13 mouse cellular contexts compared by ENCODE assay signal in genomic region chr15:89442486-89443070, GRCm38 (mm10). TPM values are rescaled to one million over a fixed set of nuclear protein-coding genes. Genes with fewer than 3 reads are reported as not detected.
DNase-seq lines count a peak whose midpoint lies in the region; ATAC-seq and TF ChIP-seq lines count a peak whose summit lies in the region.
"Had no signal": no experiment of that assay in that cellular context is flagged by ENCODE, and none has a peak within 500 bp of the region (broad histone marks: within the 10 kb centered on the region; RNA-seq: fewer than 3 reads in every experiment).

No protein-coding gene starts in this region.

- TF ChIP-seq CTCF in intestine, postnatal 0 days (IDR thresholded peaks at IDR 0.05; ENCODE audit: low read depth) = peak; percentile 55

- no peak for ATAC-seq in intestine, postnatal 0 days
- no peak for ATAC-seq in intestine, embryonic 15.5 days

- H3K9ac ChIP-seq in intestine, postnatal 0 days (ENCODE audit: low read depth, low read length) = no peak overlapping the region
- H3K9ac ChIP-seq in intestine, embryonic 15.5 days = no peak overlapping the region

- H3K36me3 ChIP-seq in intestine, postnatal 0 days (ENCODE audit: control insufficient read depth, insufficient read depth) = no peaks in the 10 kb centered on the region
- no peaks in the 10 kb centered on the region for H3K36me3 ChIP-seq in intestine, embryonic 15.5 days

- no peaks in the 10 kb centered on the region for H3K27me3 ChIP-seq in intestine, postnatal 0 days (replicated peaks; ENCODE audit: control insufficient read depth, insufficient read depth, low read length)
- H3K27me3 ChIP-seq in intestine, embryonic 15.5 days (replicated peaks) = no peaks in the 10 kb centered on the region

- peak; percentile 45 to 53 for DNase-seq in cerebellum, adult 18-20 months
- no peak for DNase-seq in cerebellum, postnatal 36 days
- peak; percentile 39 for DNase-seq in 416B (ENCODE audit: low read depth)
- DNase-seq in cerebellum, adult 9-11 months = peak; percentile 47
- DNase-seq in spleen, adult 12 weeks (ENCODE audit: low spot score) = no peak
- DNase-seq in gastrocnemius, postnatal 25 days = no peak
- DNase-seq: B cell, adult 2 months; heart, postnatal 14 days; lung, adult 18-20 months; thymus, postnatal 25 days had no signal

- H3K4me2 ChIP-seq in intestine, postnatal 0 days (replicated peaks; ENCODE audit: low read depth) = no peak overlapping the region
- no peak overlapping the region for H3K4me2 ChIP-seq in intestine, embryonic 15.5 days (replicated peaks)

- no peaks in the 10 kb centered on the region for H3K9me3 ChIP-seq in intestine, postnatal 0 days (ENCODE audit: control insufficient read depth)
- no peaks in the 10 kb centered on the region for H3K9me3 ChIP-seq in intestine, embryonic 15.5 days

- H3K27ac ChIP-seq in intestine, postnatal 0 days (ENCODE audit: low read depth, low read length) = no peak overlapping the region
- H3K27ac ChIP-seq in intestine, embryonic 15.5 days = no peak overlapping the region

- no peak overlapping the region for H3K4me3 ChIP-seq in intestine, postnatal 0 days (ENCODE audit: low read depth, low read length)
- no peak overlapping the region for H3K4me3 ChIP-seq in intestine, embryonic 15.5 days (replicated peaks)
- H3K4me3 ChIP-seq: erythroblast, embryonic 14.5 days had no signal

- H3K4me1 ChIP-seq in intestine, postnatal 0 days (replicated peaks; ENCODE audit: control insufficient read depth, insufficient read depth, low read length) = no peaks in the 10 kb centered on the region
- no peaks in the 10 kb centered on the region for H3K4me1 ChIP-seq in intestine, embryonic 15.5 days (replicated peaks)

- WGBS in intestine, postnatal 0 days = 36% methylated on average over 8 of the region's 8 CpGs
- 40% methylated on average over 8 of the region's 8 CpGs for WGBS in intestine, embryonic 15.5 days

RNA-seq across cellular contexts. Expression of gene Mapk8ip2, which starts 11.1 kb away (rescaled TPM):
- polyA plus RNA-seq in intestine, postnatal 0 days (2015; fragmentation: Nextera tagmentation; extraction: Ambion mirVana) = 1.9 and 2.0 TPM in 2 replicates
- 4.1 and 4.5 TPM in 2 replicates for polyA plus RNA-seq in intestine, embryonic 15.5 days (2015; fragmentation: Nextera tagmentation; extraction: Ambion mirVana)
- under 1 TPM; 0.29 to 0.31 TPM for total RNA-seq in gastrocnemius, postnatal 25 days (2021)
- polyA plus RNA-seq: erythroblast, embryonic 14.5 days had no signal

RNA-seq across cellular contexts. Expression of gene Chkb, which starts 12.9 kb away (rescaled TPM):
- polyA plus RNA-seq in intestine, postnatal 0 days (2015; fragmentation: Nextera tagmentation; extraction: Ambion mirVana) = 85.8 and 92.3 TPM in 2 replicates
- polyA plus RNA-seq in intestine, embryonic 15.5 days (2015; fragmentation: Nextera tagmentation; extraction: Ambion mirVana) = 52.6 and 61.8 TPM in 2 replicates
- total RNA-seq in gastrocnemius, postnatal 25 days (2021) = 10 to 100 TPM; 21.4 to 24.2 TPM

RNA-seq across cellular contexts. Expression of gene Gm44502, which starts 13.1 kb away (rescaled TPM):
- not detected in 2 replicates for polyA plus RNA-seq in intestine, postnatal 0 days (2015; fragmentation: Nextera tagmentation; extraction: Ambion mirVana)
- polyA plus RNA-seq in intestine, embryonic 15.5 days (2015; fragmentation: Nextera tagmentation; extraction: Ambion mirVana) = not detected in 2 replicates
- not detected for total RNA-seq in gastrocnemius, postnatal 25 days (2021)

RNA-seq across cellular contexts. Expression of gene C730034F03Rik, which starts 13.2 kb away (rescaled TPM):
- polyA plus RNA-seq in intestine, postnatal 0 days (2015; fragmentation: Nextera tagmentation; extraction: Ambion mirVana) = 1.1 and 1.3 TPM in 2 replicates
- polyA plus RNA-seq in intestine, embryonic 15.5 days (2015; fragmentation: Nextera tagmentation; extraction: Ambion mirVana) = 2.5 and 2.8 TPM in 2 replicates
- under 1 TPM; 0.27 to 0.49 TPM for total RNA-seq in gastrocnemius, postnatal 25 days (2021)

RNA-seq across cellular contexts. Expression of gene Cpt1b, which starts 16.9 kb away (rescaled TPM):
- 0.43 and 0.46 TPM in 2 replicates for polyA plus RNA-seq in intestine, postnatal 0 days (2015; fragmentation: Nextera tagmentation; extraction: Ambion mirVana)
- polyA plus RNA-seq in intestine, embryonic 15.5 days (2015; fragmentation: Nextera tagmentation; extraction: Ambion mirVana) = 0.47 and 0.69 TPM in 2 replicates
- 100 to 1,000 TPM; 227 to 251 TPM for total RNA-seq in gastrocnemius, postnatal 25 days (2021)
- polyA plus RNA-seq: erythroblast, embryonic 14.5 days had no signal

Comparison
In these comparisons a context has a peak if more than half of its experiments do, and no peak if none do; other contexts are left out.
1. DNase-seq: peak in cerebellum, adult 18-20 months (2 of 2), 416B (single experiment) and cerebellum, adult 9-11 months (single experiment); none in cerebellum, postnatal 36 days (0 of 2), spleen, adult 12 weeks (single experiment) and gastrocnemius, postnatal 25 days (single experiment).